Mouse (Mus musculus): Measurements from ENCODE around the gene Nbeal1. TPM values are rescaled to one million over a fixed set of nuclear protein-coding genes. Genes with fewer than 3 reads are reported as not detected.

The Nbeal1 gene
- polyA plus RNA-seq, 1 experiment from 2014 or later, result 9.6 TPM

GRCm38 (mm10) chr1:60352786-60353185 lies 172.4 kb downstream of the Nbeal1 start:
- no peak for ATAC-seq (replicated peaks)
- Histone ChIP-seq H3K9me3 (no peaks in the 10 kb centered on the region), H3K27me3 (replicated peaks) (no peaks in the 10 kb centered on the region), H3K4me2 (no peak overlapping the region), H3K4me1 (no peaks in the 10 kb centered on the region), H3K36me3 (replicated peaks) (no peaks in the 10 kb centered on the region), H3K4me3 (no peak overlapping the region), H3K27ac (no peak overlapping the region), H3K9ac (no peak overlapping the region)
- 93% methylated on average over 5 of the region's 5 CpGs for WGBS

GRCm38 (mm10) chr1:60361626-60362025 lies 181.2 kb downstream of the Nbeal1 start:
- Histone ChIP-seq H3K4me3 (no peak overlapping the region), H3K9me3 (no peaks in the 10 kb centered on the region), H3K4me1 (no peaks in the 10 kb centered on the region), H3K27ac (no peak overlapping the region), H3K9ac (no peak overlapping the region), H3K4me2 (no peak overlapping the region), H3K27me3 (replicated peaks) (no peaks in the 10 kb centered on the region), H3K36me3 (replicated peaks) (no peaks in the 10 kb centered on the region)
- ATAC-seq (replicated peaks), result no peak
- 98% methylated on average over 1 of the region's 1 CpGs for WGBS

- Histone ChIP-seq H3K9ac (no peak overlapping the region), H3K4me3 (no peak overlapping the region), H3K9me3 (no peaks in the 10 kb centered on the region), H3K4me1 (no peaks in the 10 kb centered on the region), H3K4me2 (no peak overlapping the region), H3K36me3 (replicated peaks) (no peaks in the 10 kb centered on the region), H3K27ac (no peak overlapping the region), H3K27me3 (replicated peaks) (no peaks in the 10 kb centered on the region)
- ATAC-seq (replicated peaks), result no peak
- WGBS, result 93% methylated on average over 1 of the region's 1 CpGs
Observed at GRCm38 (mm10) chr1:60376556-60376955, 196.2 kb downstream of the Nbeal1 start.

GRCm38 (mm10) chr1:60381910-60382309 lies 201.5 kb downstream of the Nbeal1 start:
- 94% methylated on average over 3 of the region's 3 CpGs for WGBS
- ATAC-seq (replicated peaks), result no peak

More at GRCm38 (mm10) chr1:60381910-60382309, 201.5 kb downstream of the Nbeal1 start:
- no peaks in the 10 kb centered on the region for H3K9me3 ChIP-seq
- H3K4me2 ChIP-seq, result no peak overlapping the region
- no peak overlapping the region for H3K9ac ChIP-seq
- H3K27me3 ChIP-seq (replicated peaks), result no peaks in the 10 kb centered on the region
- H3K4me3 ChIP-seq, result no peak overlapping the region
- no peak overlapping the region for H3K27ac ChIP-seq
- H3K36me3 ChIP-seq (replicated peaks), result no peaks in the 10 kb centered on the region
- H3K4me1 ChIP-seq, result no peaks in the 10 kb centered on the region

Other genes with a start within 250 kb of the Nbeal1 start
- 44.1 and 44.6 TPM in 2 replicates for gene Ica1l, start 137.4 kb upstream of the Nbeal1 start, polyA plus RNA-seq (2015; fragmentation: Nextera tagmentation; extraction: Ambion mirVana)
- 9.8 and 10.0 TPM in 2 replicates for gene Carf, start 82.4 kb upstream of the Nbeal1 start, polyA plus RNA-seq (2015; fragmentation: Nextera tagmentation; extraction: Ambion mirVana)
- gene Wdr12, start 82.0 kb upstream of the Nbeal1 start, polyA plus RNA-seq (2015; fragmentation: Nextera tagmentation; extraction: Ambion mirVana), result 44.7 and 49.2 TPM in 2 replicates
- gene Cyp20a1, start 162.7 kb downstream of the Nbeal1 start, polyA plus RNA-seq (2015; fragmentation: Nextera tagmentation; extraction: Ambion mirVana), result 11.4 and 12.5 TPM in 2 replicates
- gene Abi2, start 229.0 kb downstream of the Nbeal1 start, polyA plus RNA-seq (2015; fragmentation: Nextera tagmentation; extraction: Ambion mirVana), result 82.1 and 96.1 TPM in 2 replicates

All from midbrain, embryonic 15.5 days (tissue).